Mouse (Mus musculus) spleen, adult 12 weeks (tissue): ENCODE measurements around the gene Gm6993.

Source experiments
- DNase-seq: peaks from one replicate; pipeline ENCODE4 v3.0.0; 2022; ENCODE audit warnings: low spot score

Gm6993 gene

DNA sequence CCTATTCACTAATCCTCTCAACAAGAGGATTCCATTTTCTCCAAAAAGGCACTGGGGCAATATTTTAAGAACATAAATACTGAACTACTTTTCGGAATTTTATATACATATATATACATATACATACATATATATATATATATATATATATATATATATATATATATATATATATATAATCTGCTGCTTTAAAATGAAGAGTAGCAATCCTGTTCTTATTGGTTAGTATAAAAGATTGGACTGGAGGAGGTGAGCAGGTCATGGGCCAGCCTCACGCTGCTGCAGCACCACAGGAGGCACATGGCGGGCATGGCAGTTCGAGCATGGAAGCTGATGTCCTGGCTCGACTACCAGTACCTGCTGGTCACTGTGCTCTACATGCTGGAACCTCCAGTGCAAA is at the start of gene Gm6993:
Gene Gm6993 (plus strand): TSS at position 301 of the 400 bp plus-strand sequence.
- DNase-seq: no peak

GRCm38 (mm10) chr12:31191329-31191954 is 49.1 kb upstream of the Gm6993 start:
- DNase-seq: no peak

DNA sequence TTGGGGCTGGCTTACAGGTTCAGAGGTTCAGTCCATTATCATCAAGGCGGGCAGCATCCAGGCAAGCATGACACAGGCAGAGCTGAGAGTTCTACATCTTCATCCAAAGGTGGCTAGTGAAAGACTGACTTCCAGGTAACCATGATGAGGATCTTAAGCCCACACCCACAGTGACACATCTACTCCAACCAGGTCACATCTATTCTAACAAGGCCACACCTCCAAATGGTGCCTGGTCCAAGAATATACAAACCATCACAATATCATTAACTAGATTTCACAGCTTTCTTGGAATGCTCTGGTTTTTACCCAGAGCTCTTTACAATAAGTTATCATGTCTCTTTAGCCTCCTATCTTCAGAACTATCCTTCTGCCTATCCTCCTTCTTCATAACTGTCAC is 38.1 kb upstream of the Gm6993 start:
- no peak for DNase-seq

- no peak for DNase-seq
These were observed 36.7 kb upstream of the Gm6993 start for GRCm38 (mm10) chr12:31203746-31204455.

DNA sequence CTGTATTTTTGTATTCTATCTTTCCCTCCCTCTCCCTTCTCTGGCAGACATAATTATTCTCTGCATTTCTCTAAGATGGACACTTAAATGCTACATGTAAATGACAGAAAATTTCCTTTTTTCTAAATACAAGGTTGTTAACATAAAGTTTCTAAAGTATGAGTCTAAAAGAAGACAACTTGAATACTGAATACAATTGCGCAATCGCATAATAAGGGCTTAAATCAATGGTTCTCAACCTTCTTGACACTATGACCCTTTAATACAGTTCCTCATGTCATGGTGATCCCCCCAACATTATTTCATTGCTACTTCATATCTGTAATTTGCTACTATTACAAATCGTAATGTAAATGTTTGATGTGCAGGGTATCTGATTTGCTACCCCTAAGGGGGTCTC is 35.7 kb upstream of the Gm6993 start:
- DNase-seq: no peak

GRCm38 (mm10) chr12:31205983-31206633 is 34.5 kb upstream of the Gm6993 start:
- no peak for DNase-seq

DNA sequence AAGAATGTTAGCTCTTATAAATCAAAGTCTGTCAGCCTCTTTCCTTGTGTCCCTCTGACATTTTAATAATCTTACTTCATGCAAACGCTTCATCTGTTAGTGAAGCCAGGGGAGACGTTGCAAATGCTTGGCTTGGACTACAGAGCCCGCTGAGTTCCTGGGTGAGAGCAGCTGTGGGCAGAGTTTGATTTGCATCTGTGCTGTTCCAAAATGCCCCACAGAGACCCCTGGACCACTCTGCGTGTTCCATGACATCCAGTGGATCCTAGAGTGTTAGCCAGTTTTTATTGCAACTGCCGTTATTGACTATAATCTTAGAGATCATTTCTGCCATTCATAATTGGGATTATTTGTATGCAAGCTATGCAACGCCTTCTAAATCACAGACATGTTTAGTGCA is 31.8 kb upstream of the Gm6993 start:
- DNase-seq: no peak

DNA sequence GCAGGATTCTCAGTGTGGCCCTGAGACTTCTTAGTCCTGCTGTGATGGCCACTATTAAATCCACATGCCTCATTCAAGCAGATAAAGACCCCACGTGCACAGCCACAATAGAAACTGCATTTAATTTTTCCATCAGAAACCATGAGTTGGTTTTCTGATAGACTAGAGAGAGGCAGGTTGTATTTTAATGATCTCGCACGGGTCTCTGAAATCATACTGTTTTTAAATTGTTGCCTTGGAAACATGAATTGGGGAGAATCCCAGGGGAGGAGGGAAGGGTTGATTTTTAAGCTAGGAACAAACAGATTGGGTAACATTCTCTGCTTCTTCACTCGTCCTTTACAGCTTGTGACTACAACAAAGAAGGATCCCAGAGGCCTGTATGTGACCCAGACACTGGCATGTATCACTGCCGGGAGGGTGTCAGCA is 31.2 kb upstream of the Gm6993 start:
- no peak for DNase-seq

- DNase-seq: no peak
These were observed 27.0 kb upstream of the Gm6993 start for GRCm38 (mm10) chr12:31213556-31213955.

GRCm38 (mm10) chr12:31215003-31215402 is 25.6 kb upstream of the Gm6993 start:
- no peak for DNase-seq

- DNase-seq: no peak
These were observed 23.3 kb upstream of the Gm6993 start for GRCm38 (mm10) chr12:31217232-31217631.

- no peak for DNase-seq
These were observed 21.8 kb upstream of the Gm6993 start for GRCm38 (mm10) chr12:31218774-31219173.

- DNase-seq: no peak
These were observed 19.0 kb upstream of the Gm6993 start for GRCm38 (mm10) chr12:31221522-31221921.

DNA sequence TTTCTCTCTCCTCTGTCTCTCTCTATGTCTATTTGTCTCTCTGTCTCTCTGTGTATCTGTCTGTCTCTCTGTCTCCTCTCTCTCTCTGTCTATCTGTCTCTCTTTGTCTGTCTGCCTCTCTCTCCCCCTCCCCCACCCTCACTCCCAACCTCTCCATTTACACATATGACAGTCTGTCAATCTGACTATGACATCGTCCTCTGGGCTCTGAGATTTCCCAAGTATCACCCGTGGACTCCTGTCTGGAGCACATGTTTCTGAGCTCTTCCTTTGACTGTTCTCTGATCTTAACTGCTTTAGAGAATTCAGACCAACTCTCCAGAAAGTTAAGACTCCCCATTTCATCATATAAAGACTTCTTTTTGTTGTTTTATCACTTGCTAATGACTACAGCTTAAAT is 18.3 kb upstream of the Gm6993 start:
- DNase-seq: no peak

DNA sequence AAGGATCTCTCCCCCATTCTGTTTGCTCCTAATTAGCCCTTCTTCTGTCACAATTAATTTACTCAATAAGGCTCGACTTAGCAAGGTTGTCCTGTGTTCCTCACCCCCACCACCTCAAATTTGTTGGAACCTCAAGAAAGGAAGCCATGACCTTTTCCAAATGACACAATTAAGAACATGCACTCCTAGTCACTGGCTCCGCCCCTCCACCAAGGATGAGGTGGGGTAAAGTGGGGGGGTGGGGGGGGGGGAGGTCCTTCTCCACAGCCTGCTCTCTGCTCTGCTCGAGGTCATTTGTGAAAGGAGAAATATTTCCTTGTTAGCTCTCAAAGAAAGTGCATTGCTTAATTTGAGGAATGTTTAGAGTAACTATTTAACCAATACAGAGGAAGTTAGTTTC is 17.8 kb upstream of the Gm6993 start:
- DNase-seq: no peak

- DNase-seq: no peak
These were observed 15.1 kb upstream of the Gm6993 start for GRCm38 (mm10) chr12:31225451-31225850.

- DNase-seq: no peak
These were observed 13.4 kb upstream of the Gm6993 start for GRCm38 (mm10) chr12:31227167-31227566.

- no peak for DNase-seq
These were observed 11.7 kb upstream of the Gm6993 start for GRCm38 (mm10) chr12:31228878-31229277.

- no peak for DNase-seq
These were observed 7.9 kb upstream of the Gm6993 start for GRCm38 (mm10) chr12:31232635-31233034.

DNA sequence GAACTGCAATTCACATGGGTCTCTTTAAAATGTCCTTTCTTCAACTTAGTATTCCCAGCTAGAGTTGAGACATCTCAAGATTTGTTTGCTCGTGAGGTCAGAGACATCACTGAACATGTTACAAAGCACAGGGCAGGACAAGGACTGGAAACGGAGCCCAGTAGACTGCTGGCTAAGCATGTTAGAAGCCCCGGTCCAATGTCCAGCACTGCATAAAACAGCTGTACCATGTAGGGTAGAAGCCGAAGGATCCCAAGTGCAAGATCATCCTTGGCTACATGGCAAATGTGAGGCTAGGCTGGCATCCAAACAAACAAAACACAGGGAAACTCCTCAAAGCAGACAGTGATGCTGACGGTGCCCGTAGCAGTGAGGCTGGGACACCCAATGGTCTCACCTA is 5.6 kb upstream of the Gm6993 start:
- no peak for DNase-seq

DNA sequence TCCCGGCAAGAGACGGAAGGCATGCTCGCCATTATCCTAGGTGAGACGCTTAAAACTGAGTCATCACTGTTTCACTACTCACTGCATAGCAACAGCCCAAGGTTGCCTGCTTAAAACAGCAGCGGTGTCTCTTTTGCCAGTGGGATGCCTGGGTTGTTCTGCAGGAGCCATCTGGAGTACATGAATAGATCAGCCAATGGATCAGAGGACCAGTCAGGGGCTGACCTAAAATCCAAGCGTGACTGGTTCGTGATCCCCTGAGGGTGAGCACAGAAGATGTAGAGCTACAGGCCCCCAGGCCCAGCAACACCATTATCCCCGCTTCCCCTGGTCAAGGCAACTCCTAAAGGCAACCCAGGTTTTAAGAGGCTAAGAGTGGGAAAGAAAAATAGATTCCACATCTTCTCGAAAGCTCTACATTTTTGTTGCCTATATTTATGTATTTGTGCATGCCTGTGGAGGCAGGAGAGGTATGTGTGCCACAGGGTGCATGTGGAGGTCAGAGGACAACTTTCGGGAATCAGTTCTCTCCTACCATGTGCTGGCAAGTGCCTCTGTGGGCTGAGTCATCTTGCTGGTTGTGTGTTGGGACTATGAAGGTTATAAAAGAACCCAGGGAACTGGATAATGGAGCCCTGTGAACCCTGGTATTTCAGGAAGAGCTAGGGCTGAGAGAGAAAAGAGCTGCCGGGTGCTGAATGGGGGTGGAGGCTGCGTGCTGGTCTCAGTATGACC is 3.5 kb upstream of the Gm6993 start:
- DNase-seq: no peak

DNA sequence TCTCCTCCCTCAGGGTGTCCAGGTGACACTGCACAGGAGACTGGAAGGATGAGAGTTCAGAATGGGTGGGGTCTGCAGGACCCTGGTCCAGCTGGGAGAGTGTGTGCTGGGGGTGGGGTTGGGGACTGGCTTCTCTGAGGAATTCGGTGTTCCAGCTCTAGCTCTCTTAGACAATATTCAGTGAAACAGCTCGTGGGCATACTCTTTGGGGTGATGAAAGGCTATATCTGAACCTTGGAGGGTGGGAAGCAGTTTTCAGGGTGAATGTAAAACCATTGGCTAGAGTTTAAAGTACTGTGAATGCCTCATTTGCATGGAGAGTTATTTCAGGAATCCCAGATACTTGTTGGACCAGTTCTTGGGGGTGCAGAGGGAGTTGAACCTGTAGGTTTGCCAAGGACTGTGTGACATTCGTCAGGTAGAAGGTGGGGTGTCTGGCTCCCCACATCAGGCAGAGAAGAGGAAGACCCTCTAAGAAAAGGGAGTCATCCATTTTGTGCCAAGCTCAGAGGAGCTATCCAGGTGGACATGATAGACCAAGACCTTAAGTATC is 1.5 kb upstream of the Gm6993 start:
- DNase-seq: no peak
